Mouse (Mus musculus): ENCODE measurements at regions not wholly inside any gene's neighbourhood (a gene's known extent, or its start where the extent isn't known, plus 50 kb on each side); places are given as distances from the start of the nearest gene placed in this dataset.

- TF ChIP-seq POLR2A (IDR thresholded peaks at IDR 0.05; ENCODE audit: insufficient read depth, low read depth, low read length) (no peak), CTCF (IDR thresholded peaks at IDR 0.05; ENCODE audit: insufficient read depth, low read depth, low read length) (no peak)
Measured at GRCm38 (mm10) chr17:45893698-45894097, 138.5 kb downstream of the Vegfa start.
